Mouse (Mus musculus): ENCODE measurements at regions not wholly inside any gene's neighbourhood (a gene's known extent, or its start where the extent isn't known, plus 50 kb on each side); places are given as distances from the start of the nearest gene placed in this dataset.

GRCm38 (mm10) chr1:41035085-41035880 lies 229.9 kb downstream of the Tmem182 start:
- TF ChIP-seq CTCF (IDR thresholded peaks at IDR 0.05) (no peak), EP300 (IDR thresholded peaks at IDR 0.05) (no peak)
